Mouse (Mus musculus): ENCODE data around the gene Cenpe.
"Not testable (repeated sequence)": the region's sequence is repeated elsewhere in the genome, so short reads cannot be mapped to it uniquely, and the experiment has no call there.

Cenpe gene

DNA sequence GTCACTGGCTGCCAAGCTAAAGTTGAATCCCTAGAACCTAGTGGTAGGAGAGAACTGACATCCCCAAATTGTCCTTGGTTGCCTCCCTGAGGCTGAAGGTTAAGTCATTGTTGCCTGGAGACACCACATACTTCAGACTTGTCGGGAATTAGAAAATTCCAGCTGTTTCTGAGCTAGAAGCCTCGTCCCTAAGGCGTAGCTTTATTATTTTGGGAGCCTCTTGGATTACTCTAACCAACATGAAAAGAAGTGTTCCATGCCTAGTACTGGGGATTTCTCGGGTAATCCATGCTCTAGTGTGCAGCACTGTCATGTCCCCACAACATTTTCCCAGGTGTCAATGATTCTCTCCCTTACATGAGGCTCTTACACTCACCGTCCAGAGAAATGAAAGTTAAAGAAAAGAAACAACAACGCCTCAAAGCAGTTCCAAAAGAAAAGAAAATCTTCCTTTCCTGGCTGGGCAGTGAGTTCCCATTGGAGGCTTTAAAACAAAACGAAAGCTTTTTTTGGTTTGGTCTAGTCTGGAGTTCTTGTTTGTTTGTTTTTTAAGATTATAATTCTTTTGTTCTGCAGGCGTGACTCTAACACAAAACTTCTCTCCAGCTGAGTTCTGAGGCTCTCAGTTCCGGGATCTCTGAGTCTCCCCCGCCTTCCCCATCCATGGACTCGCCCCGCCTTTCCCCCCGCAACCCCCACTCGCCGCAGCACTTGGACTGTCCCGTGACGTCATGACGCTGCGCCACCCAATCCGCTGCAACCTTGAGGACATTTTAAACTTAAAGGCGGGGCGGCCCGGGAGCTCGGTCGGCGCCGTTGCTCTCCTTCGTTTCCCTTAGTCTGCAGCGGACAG lies at the start of gene Cenpe:
Cenpe (plus strand) TSS at position 733 of the 853 bp plus-strand sequence.
- in situ Hi-C loops (cut with MseI, MboI), result no loop called here

DNA sequence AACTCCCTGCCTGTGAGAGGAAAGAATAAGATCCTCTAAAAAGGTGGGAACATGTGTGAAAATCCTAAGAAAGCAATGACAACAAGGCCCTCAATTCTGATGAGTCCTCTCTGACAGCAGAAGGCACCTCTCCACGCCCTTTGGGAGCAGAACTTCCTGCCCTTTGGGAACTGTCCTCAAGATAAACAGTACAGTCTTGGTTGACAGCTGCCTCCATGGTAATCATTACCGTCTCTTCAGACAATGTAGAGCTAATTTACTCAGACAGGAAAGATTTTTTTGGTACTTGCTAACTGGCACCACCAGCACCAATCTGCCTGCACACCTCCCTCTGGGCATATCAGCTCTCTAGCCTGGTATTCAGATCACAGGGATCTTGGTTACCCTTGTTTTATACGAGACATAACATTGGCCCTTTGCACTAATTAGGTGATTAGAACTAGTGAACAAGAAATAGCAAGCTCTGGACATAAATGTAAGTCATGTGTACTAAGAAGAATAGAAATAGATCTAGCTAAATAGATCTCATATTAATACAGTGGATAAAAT lies 40.4 kb upstream of the Cenpe start:
- in situ Hi-C loops (cut with MseI, MboI), result no loop called here

DNA sequence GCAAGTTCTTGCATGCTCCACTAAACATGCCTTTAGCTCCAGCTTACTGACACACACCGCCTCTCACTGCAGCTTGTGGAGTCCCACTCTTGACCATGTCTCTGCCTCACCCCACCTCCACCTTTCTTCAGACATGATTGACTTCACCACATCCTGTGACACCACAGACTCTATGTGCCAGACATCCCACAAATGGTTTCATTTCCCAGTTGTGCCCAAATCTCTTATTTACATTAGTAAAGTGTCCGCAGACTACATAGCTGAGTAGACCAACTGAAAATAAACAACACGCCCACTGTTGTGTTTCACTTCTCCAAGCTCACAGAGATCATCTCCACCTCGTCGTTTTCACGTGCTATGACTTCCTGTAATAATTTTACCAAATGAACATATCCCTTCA lies 20.5 kb upstream of the Cenpe start:
- in situ Hi-C loops (cut with MseI, MboI), result no loop called here

DNA sequence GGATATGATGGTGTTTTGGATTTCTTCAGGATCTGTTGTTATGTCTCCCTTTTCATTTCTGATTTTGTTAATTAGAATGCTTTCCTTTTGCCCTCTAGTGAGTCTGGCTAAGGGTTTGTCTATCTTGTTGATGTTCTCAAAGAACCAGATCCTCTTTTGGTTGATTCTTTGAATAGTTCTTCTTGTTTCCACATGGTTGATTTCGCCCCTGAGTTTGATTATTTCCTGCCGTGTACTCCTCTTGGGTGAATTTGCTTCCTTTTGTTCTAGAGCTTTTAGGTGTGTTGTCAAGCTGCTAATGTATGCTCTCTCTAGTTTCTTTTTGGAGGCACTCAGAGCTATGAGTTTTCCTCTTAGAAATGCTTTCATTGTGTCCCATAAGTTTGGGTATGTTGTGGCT lies 14.3 kb upstream of the Cenpe start:
- in situ Hi-C loops (cut with MseI, MboI), result not testable (repeated sequence)

DNA sequence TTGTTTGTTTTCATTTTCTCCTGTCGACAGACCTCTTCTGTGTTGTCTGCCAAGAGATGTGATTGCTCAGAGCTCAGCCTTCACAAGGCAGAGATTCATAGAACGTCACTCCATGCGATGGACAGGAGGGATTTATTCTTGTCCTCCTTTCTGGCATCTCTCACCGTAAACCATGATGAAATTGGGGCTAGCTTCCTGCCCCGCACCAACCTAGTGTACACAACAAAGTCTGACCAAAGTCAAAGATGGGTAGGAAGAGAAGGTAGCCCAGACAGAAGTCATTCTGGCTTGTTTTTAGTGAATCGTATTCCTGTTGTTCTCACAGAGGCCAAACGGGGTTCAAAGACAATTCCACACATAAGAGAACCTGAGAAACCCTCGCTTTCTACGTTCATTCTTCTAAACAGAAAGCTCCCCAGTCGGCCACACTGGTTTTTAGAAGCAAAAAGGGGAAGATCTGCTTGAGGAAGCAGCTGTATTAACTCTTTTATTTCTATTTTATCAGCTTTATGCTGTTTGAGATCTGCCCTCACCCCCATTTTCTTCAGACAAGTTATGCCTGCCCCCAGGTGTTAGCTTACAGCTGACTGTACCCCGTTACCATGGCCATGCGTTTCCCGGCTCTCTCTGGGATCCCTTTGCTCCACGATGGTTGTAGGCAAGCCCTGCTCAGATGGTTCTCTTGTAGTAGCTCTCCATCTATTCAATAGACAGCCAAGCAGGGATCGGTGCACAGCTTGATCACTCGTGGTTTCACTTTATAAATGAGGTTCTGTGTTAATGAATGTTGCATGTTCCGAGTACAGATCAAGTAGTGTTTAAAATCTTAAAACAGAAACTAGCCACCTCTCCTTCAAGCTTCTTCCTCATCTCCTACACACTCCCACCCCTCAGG lies 11.7 kb upstream of the Cenpe start:
- in situ Hi-C loops (cut with MseI, MboI), result loop anchor here in 1 of 2 experiments (10.0 kb wide), 1 partner anchor 556 kb away; no protein-coding TSS in a partner anchor

DNA sequence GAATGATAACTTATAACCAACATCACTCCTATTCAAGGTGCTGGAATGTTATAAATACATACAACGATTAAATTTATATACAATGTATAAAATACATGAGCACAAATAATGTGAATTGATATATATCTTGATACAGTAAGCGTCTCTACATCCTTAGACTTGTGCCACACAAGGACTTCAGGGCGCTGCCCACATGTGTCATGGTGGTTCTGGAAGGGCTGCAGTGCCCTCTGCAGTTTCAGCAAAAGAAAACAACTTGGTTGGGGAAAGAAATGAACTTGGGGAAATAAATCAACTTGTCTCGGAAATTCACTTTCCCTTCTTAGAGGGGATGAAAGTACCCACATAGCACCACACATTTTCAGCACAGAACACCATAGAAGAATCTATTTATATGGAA lies 5.7 kb upstream of the Cenpe start:
- in situ Hi-C loops (cut with MseI, MboI), result loop anchor here in 1 of 2 experiments (10.0 kb wide), 1 partner anchor 562 kb away; no protein-coding TSS in a partner anchor

DNA sequence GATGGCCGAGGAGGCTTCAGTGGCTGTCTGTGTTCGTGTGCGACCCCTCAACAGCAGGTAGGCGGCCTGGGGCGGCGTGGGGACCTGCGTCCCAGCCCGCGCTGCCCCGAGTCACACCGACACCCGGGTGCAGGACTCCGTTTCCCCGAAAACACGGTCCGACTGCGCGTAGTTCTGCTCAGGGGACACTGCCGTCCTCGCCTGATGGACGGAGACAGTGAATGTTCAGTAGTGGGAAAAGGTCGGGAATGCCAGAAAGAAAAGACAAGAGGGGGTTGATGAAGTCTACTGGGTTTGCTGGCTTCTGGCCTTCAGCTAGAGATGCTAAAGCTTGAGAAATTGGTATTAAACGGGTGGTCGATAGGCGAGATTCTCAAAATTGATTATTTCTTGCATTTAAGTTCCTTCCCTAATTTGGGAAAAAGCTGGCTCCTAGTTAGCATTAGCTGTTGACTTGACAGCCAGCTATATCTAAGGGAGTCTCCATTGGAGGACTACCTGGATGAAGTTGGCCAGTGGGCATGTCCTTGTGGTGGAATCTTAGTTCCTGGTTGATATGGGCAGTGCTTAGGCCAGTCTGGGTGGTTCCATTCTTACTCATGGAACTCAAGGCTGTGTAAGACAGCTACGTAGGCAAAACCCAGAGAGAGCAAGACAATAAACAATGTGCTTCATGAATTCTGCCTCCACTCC lies 467 bp downstream of the Cenpe start:
- in situ Hi-C loops (cut with MseI, MboI), result no loop called here

DNA sequence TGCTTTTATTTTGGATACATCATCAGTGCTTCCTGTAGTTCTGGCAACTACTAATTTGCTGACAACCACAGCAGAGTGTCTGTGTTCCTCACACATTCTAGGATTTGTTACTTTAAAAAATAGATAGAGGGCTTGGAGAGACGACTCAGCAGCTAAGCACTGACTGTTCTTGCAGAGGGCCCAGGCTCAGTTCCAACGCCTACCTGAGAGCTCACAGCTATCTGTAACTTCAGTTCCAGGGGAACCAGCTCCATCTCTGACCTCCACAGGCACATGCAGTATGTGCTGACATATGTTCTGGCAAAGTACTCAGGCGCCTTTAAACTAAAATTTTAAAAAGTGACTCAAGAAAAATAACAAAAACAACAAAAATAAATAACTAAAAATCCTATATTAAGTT lies 19.7 kb downstream of the Cenpe start:
- in situ Hi-C loops (cut with MseI, MboI), result no loop called here

DNA sequence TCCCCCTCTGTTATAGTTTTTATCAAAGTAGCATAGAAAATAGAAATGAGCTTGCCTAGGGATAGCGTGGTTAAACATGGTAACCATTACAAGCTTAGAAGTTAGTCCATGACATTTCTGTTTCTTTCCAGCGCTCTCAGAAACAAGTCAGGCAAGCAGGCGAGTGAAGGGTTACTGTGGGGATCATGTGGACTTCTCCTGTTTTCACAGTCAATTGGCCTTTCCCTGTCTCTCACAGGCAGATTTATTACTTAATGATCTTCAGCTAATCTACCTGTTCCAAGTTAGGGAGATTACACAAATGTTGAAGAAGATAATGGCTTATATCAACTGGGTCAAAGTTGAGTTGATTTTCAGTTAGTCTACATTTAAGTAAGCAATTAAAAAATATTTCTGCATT lies 20.1 kb downstream of the Cenpe start:
- in situ Hi-C loops (cut with MseI, MboI), result no loop called here

DNA sequence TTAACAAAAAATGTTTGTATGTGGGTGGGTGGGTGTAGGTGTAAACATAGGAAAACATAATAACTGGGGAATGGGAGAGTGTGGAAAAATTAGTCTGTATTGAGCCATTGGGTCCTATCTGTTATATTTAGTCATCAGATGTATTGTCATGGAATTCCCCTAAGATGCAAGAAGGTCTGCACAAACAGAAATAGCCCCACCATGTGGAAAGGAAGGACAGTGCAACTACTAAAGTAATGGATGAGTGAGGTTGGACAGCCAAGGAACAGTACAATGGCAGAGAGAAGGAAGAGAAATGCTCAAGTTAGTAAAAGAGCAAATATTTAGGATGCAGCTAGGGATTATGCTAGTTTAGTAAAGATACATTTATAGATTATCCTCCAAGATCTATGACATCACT lies 33.4 kb downstream of the Cenpe start:
- in situ Hi-C loops (cut with MseI, MboI), result no loop called here

DNA sequence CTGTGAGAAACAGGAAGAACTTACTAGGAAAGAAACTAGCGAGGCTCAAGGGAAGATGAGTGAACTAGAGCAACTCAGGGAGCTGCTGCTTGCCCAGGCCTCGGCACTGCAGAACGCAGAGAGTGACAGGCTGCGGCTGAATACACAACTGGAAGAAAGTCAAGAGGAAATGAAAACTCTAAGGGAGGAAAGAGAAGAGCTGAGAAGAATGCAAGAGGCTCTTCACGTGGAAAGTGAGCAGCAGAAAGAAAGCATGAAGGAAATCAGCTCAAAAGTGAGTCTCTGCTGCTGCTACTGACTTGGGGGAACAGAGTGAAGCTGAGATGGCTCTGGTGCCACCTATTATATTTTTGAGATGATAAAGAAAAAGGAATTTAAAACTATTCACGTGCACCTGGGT lies 34.5 kb downstream of the Cenpe start:
- in situ Hi-C loops (cut with MseI, MboI), result no loop called here

DNA sequence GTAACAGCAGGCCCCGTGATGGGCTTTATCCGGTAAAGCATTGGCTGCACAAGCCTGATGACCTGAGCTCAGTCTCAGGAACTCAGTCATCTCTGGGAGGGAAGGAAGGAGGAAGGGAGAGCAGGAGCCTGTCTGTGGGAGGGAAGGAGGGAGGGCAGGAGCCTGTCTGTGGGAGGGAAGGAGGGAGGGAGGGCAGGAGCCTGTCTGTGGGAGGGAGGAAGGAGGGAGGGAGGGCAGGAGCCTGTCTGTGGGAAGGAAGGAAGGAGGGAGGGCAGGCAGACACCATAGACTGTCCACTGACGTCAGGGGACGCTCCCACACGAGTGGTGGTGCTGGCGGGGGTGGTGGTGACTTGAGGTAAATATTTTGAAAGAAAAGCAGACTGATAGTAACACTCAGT lies 36.8 kb downstream of the Cenpe start:
- in situ Hi-C loops (cut with MseI, MboI), result no loop called here

DNA sequence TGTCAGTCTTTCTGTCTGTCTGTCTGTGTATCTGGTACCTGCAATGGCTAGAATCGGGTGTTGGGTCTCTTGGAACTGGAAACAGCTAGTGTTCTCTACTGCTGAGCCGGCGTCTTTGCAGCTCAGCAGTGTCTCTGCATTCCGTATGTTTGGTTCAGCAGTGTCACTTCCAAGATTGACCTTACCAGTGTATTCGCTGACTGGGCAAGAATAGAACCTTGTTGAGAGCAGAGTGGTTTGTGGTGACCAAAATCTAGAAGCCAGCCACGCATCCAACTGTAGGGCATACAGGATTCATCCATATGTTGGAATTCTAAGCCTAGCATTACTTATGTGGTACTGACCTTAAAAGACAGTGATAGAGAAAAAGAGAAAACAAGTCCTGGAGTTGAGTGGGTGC lies 39.5 kb downstream of the Cenpe start:
- in situ Hi-C loops (cut with MseI, MboI), result no loop called here

DNA sequence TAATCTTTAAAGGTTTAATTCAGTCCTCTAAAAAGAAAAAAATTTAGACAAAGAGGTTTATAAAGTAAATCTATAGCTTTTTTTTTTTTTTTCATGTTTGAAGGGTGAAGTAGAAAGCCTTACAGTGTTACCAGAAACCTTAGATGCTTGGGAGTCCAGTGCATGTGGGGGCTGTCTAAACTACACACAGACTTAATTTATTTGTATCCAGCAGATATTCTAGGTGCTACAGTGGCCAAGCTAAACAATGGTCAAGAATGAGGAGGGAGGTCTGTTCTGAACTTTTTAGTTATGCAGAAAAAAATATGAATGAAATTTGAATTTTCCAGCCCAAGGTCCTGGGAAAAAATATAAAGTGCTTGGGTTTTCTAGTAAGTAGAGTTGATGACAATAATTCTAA lies 42.4 kb downstream of the Cenpe start:
- in situ Hi-C loops (cut with MseI, MboI), result no loop called here

DNA sequence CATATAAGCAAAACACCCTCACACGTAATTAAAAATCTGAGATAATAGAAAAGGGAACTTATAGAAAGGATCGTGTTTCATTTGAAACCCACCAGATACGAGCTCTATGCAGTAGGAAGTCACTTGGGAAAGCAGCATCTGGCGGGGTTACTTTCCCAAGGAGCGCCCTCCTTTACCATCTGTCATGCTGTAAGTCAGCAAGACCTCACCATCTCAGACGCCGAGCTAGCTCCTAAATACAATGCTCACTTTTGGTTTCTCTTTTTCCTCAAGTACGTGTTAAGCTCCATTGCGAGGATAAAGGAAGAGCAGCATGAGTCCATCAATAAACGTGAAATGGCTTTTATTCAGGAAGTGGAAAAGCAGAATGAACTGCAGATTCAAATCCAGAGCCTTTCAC lies 46.6 kb downstream of the Cenpe start:
- in situ Hi-C loops (cut with MseI, MboI), result no loop called here

DNA sequence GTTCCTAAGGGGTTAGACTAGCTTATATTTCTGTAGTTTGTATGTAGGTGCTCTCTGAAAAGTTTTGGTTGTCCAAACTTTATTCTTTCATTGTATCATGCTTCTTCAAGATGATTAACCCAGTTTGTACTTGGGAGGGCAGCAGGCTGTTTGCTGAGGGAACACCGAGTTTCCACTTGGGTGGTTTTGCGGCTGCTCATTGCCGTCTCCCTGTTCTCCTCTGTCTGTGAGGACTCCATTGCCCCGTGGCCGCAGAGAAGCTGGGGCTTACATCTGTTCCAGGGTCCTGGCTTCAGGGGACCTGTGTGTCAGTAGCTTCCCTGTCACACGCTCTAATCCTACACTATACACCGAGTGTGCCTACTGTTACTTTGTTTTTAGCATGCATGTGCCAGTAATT lies 47.9 kb downstream of the Cenpe start:
- in situ Hi-C loops (cut with MseI, MboI), result no loop called here

DNA sequence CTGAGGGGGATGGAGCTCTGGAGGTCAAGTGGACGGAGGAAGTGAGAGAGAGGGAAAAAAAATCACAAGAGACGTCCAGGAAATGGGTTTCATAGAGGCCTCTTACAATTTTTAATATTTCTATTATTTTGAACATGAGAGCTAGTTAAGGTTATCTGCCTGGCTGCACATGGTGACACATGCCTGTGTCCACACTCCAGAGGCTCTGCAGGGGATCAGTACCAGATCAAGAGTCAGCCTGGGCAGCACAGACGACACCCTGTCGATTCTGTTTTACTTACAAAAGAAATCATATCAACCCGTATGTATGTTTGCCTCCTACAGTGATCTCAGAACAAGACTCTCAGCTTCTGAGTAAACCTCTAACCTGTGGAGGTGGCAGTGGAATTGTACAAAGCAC lies 56.3 kb downstream of the Cenpe start:
- in situ Hi-C loops (cut with MseI, MboI), result no loop called here

DNA sequence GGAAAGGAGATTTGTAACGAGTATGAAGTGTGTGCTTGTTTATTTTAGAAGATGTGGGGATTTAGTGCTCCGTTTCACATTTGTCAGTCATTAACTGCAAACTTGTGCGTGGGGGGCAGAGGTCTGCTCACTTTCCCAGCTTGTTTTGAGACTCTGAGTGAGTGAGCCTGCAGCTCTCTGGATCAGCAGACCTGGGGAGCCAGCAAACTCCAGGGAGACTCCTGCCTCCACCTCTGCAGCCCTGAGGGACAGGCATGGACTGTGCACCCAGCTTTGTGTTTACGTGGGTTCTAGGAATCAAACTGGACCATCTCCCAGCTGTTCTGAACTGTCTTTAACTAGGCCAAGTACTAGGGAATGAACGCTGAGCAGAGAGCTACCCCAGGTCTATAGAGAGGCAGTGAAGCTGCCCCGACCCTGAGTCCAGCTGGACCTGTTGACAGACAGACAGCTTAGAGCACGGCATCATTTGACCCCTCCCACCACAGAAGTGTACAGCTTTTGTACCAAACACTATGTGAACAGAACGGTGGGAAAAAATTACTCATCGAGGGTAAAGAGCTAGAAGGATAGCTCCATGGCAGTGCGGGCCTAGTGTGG lies 57.2 kb downstream of the Cenpe start:
- in situ Hi-C loops (cut with MseI, MboI), result no loop called here

DNA sequence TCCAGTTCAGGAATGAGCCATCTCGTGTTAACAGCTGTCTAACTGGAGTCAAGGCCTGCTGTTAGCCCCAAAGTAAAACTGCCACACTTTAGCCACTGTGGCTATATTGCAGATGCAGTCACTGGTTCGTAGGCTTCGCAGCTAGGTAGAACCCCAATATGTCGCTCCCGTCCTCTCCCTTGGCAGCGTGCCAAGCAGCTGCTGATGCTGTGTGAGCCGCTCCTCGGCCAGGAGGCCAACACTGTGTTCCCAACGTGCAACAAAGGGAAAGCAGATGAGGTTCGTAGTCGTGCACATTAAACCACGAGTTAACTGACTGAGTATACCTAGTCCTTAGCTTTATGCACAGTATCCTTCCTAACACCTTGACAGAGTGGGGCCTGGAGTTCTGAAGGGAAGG lies 60.3 kb downstream of the Cenpe start:
- in situ Hi-C loops (cut with MseI, MboI), result no loop called here

DNA sequence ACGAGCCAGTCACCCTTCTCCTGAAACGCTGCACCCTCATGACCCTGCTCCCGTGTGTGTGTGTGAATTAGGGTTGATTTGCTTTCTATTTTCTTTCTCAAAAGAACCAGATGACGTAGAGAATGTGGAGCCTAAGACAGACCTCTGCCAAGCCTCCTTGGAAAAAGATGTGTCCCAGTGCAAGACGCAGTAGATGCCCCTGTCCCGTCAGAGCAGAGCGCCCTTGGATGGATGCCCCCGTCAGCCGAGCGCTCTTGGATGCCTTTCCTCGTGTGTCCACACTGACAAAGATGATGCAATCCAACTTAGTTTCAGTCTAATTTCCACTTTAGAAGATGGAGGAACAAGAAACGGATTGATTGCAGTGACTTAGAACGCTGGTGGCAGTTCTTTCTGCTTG lies 60.7 kb downstream of the Cenpe start:
- in situ Hi-C loops (cut with MseI, MboI), result no loop called here

DNA sequence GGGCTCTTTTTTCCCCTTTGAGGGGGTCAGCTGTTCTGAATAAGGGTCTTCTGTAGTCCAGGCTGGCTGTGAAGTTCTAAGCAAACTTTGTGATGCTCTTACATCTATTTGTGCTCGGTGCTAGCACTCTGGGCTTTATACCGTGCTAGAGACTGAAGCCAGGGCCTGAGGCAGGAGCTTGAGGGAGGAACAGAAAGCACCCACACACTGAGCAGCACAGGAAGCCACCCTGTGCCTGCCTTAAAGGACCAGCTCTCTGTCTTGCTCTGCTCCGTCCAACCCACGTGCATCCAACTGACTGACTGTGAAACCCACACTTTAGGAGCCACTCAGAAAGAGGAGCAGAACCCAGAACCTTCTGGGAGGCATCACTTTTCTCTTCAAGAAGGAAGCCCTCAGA lies 67.8 kb downstream of the Cenpe start:
- in situ Hi-C loops (cut with MseI, MboI), result loop anchor here (5.0 to 25.0 kb wide), 2 partner anchors 47 to 432 kb away; no protein-coding TSS in a partner anchor
